Mouse (Mus musculus) ES-Bruce4 (cell line): Measurements from ENCODE around the gene Pdhx. TPM values are rescaled to one million over a fixed set of nuclear protein-coding genes. Genes with fewer than 3 reads are reported as not detected.

Experiments used
- H3K27ac ChIP-seq: 2 replicates; pipeline ENCODE4 v1.5.1; 2012; ENCODE audit warnings: low read length, inconsistent platforms; ENCODE audit not compliant: insufficient read depth
- H3K27me3 ChIP-seq: 2 replicates; pipeline ENCODE4 v1.6.1; 2012; ENCODE audit warnings: mild to moderate bottlenecking, low read length, inconsistent platforms; ENCODE audit not compliant: control insufficient read depth, poor library complexity, insufficient read depth, severe bottlenecking
- H3K36me3 ChIP-seq: 2 replicates; pipeline ENCODE4 v1.6.1; 2012; ENCODE audit warnings: inconsistent platforms, mild to moderate bottlenecking, low read length, moderate library complexity; ENCODE audit not compliant: control insufficient read depth, poor library complexity, insufficient read depth, severe bottlenecking
- H3K4me1 ChIP-seq: one replicate; pipeline ENCODE4 v1.8.1; 2011; ENCODE audit warnings: low read length; ENCODE audit not compliant: control insufficient read depth, insufficient read depth
- H3K4me3 ChIP-seq: 2 replicates; pipeline ENCODE4 v1.5.1; 2011; ENCODE audit warnings: low read depth, mild to moderate bottlenecking, low read length
- H3K9ac ChIP-seq: 2 replicates; pipeline ENCODE4 v1.6.1; 2012; ENCODE audit warnings: low read depth, mild to moderate bottlenecking, inconsistent platforms; ENCODE audit not compliant: poor library complexity, severe bottlenecking
- H3K9me3 ChIP-seq: replicated peaks from 2 replicates; pipeline ENCODE4 v1.6.1; 2012; ENCODE audit warnings: mild to moderate bottlenecking, low read length, inconsistent platforms; ENCODE audit not compliant: control insufficient read depth, poor library complexity, insufficient read depth, severe bottlenecking
- CTCF ChIP-seq: IDR thresholded peaks from one replicate; pipeline ENCODE4 v1.8.1; 2011; ENCODE audit warnings: low read depth, low read length
- EP300 ChIP-seq: IDR thresholded peaks from 2 replicates; pipeline ENCODE4 v1.6.1; 2011; ENCODE audit warnings: low read depth, low read length; ENCODE audit not compliant: insufficient read depth
- POLR2A ChIP-seq: IDR thresholded peaks from one replicate; pipeline ENCODE4 v1.8.1; 2011; ENCODE audit warnings: low read length; ENCODE audit not compliant: insufficient read depth
- polyA plus RNA-seq: library from polyadenylated mRNA; stranded (reverse); fragments of >200 nt; gene quantifications from 2 replicates; pipeline ENCODE4 v1.2.4, GENCODE M21; 2011; ENCODE audit warnings: low read depth; ENCODE audit not compliant: missing spikeins, insufficient read depth, insufficient read length

The Pdhx gene
- polyA plus RNA-seq, 1 experiment: 16.7 TPM

GRCm38 (mm10) chr2:103067552-103068207 lies 5.6 kb downstream of the Pdhx start:
- H3K27me3 ChIP-seq: no peaks in the 10 kb centered on the region

GRCm38 (mm10) chr2:103066683-103067551 lies 6.4 kb downstream of the Pdhx start:
- TF ChIP-seq EP300 (no peak), POLR2A (no peak), CTCF (no peak)
- Histone ChIP-seq H3K4me3 (no peak overlapping the region), H3K27me3 (no peaks in the 10 kb centered on the region), H3K36me3 (no peaks in the 10 kb centered on the region), H3K9me3 (peaks cover 3% of the 10 kb centered on the region), H3K9ac (no peak overlapping the region), H3K4me1 (no peaks in the 10 kb centered on the region), H3K27ac (no peak overlapping the region)

More at GRCm38 (mm10) chr2:103067552-103068207, 5.6 kb downstream of the Pdhx start:
- no peak overlapping the region for H3K27ac ChIP-seq
- H3K9ac ChIP-seq: no peak overlapping the region
- TF ChIP-seq EP300: no peak
- no peak for TF ChIP-seq POLR2A
- TF ChIP-seq CTCF: no peak
- no peak overlapping the region for H3K4me3 ChIP-seq
- H3K36me3 ChIP-seq: no peaks in the 10 kb centered on the region
- peaks cover 3% of the 10 kb centered on the region for H3K9me3 ChIP-seq
- no peaks in the 10 kb centered on the region for H3K4me1 ChIP-seq

DNA sequence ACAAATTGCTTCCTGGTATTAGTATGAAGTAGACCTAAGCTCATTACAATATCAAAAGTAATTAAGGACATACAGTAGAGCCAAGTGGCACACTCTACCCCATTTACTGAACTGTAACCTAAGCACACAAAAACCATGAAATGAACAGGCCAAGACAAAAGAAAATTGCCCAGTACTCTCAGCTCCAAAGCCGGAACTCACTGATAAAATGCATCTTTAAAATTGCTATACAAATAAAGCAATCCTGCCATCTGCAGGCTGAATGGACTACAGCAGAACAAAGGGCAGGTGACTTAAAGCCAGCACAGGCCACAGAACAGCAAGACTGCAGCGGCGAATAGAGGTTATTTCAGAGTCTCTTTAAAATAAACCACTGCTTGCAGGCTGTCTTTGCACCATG lies 10.4 kb downstream of the Pdhx start:
- Histone ChIP-seq H3K4me1 (no peaks in the 10 kb centered on the region), H3K27me3 (no peaks in the 10 kb centered on the region), H3K4me3 (no peak overlapping the region), H3K27ac (no peak overlapping the region), H3K36me3 (no peaks in the 10 kb centered on the region; the same call in 1 of the 2 replicates), H3K9ac (no peak overlapping the region), H3K9me3 (no peaks in the 10 kb centered on the region)
- TF ChIP-seq CTCF (peak; percentile 21), POLR2A (no peak), EP300 (no peak)

GRCm38 (mm10) chr2:103058266-103058665 lies 15.0 kb downstream of the Pdhx start:
- Histone ChIP-seq H3K4me3 (no peak overlapping the region), H3K27ac (no peak overlapping the region), H3K9ac (no peak overlapping the region), H3K9me3 (no peaks in the 10 kb centered on the region), H3K4me1 (no peaks in the 10 kb centered on the region), H3K27me3 (no peaks in the 10 kb centered on the region), H3K36me3 (no peaks in the 10 kb centered on the region; the same call in 1 of the 2 replicates)
- TF ChIP-seq CTCF (no peak), EP300 (no peak), POLR2A (no peak)

- no peak overlapping the region for H3K27ac ChIP-seq
- no peaks in the 10 kb centered on the region for H3K27me3 ChIP-seq
- no peak overlapping the region for H3K4me3 ChIP-seq
- no peak for TF ChIP-seq EP300
- no peak for TF ChIP-seq POLR2A
- TF ChIP-seq CTCF: no peak
- H3K4me1 ChIP-seq: no peaks in the 10 kb centered on the region
- no peaks in the 10 kb centered on the region; the same call in 1 of the 2 replicates for H3K36me3 ChIP-seq
- H3K9me3 ChIP-seq: no peaks in the 10 kb centered on the region
- H3K9ac ChIP-seq: no peak overlapping the region
Observed at GRCm38 (mm10) chr2:103055820-103056219, 17.5 kb downstream of the Pdhx start.
